Mouse (Mus musculus) adipocyte (in vitro differentiated cells): ENCODE results near the gene S100a16.

Experiments used
- DNase-seq: peaks from one replicate; pipeline ENCODE4 v3.0.0-alpha.2; 2016; ENCODE audit warnings: low spot score

S100a16 gene

DNA sequence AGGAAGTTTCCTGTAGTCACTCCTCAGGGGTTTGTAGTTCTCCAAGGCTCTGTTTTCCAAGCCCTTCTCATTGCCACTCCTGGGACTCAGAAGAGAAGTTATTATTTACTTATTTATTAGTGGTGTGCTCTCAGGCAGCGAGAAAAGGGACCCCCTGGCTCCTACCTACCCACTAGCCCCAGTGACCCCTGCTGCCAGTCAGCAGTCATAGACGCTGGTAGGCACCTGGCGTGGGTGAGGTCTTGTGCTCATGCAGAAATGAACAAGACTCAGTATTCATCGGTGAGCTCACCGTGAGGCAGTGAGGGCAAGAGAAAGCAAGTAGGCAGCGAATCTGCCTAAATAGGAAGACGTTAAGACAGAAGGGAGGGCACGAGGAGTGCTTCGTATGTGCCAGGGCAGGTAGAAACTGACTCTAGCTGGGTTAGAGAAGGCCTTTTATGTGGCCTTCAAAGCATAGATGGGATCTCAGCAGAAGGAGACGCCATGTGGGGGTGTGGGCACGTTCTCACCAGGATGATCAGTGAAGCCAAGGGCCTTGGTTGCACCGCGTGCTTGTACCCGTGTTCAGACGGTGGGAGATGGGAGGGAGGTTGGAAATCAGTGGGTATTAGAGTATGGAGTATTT is 49.1 kb downstream of the S100a16 start:
- no peak for DNase-seq

GRCm38 (mm10) chr3:90586906-90587305 is 49.9 kb downstream of the S100a16 start:
- peak; percentile 63 for DNase-seq

- peak; percentile 68 for DNase-seq
Observed at GRCm38 (mm10) chr3:90587361-90588101, 50.5 kb downstream of the S100a16 start.

- DNase-seq, result no peak
Observed at GRCm38 (mm10) chr3:90589390-90589789, 52.3 kb downstream of the S100a16 start.

DNA sequence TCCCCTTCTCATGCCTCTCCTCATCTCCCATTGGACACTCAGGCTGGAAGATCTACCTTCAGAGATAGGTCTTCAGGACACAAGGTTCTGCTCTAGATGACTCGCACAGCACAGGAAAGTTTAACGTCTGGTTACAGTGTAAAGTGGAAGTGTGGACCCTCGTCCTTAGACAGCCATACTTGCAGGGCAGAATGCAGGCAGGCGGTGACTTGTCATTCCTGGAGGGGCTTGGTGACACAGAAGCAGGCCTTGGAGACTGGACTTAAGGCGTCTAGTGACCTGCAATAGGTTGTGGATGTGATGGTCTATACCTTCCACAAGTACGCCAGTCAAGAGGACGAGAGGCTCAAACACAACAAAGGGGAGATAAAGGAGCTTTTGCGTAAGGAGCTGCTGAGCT is 52.9 kb downstream of the S100a16 start, which contains the start of gene S100a2:
S100a2 (plus strand) TSS at position 301 of the 400 bp plus-strand sequence.
- no peak for DNase-seq
